ENCODE assay signal across 12 mouse cellular contexts in genomic region chr2:44449471-44449870, GRCm38 (mm10).
"Had no signal": no experiment of that assay in that cellular context is flagged by ENCODE, and none has a peak within 500 bp of the region (broad histone marks: within the 10 kb centered on the region; RNA-seq: fewer than 3 reads in every experiment).

No protein-coding gene starts in this region.

- DNase-seq: kidney, adult 8-10 months; kidney, postnatal 10 days; kidney, postnatal 36 days; layer of hippocampus, postnatal 36 days; liver, embryonic 13.5 days; lung, embryonic 14.5 days; thymus, adult 18-20 months; thymus, postnatal 36 days had no signal

- H3K4me1 ChIP-seq: kidney, embryonic 15.5 days; liver, embryonic 13.5 days had no signal

- H3K27ac ChIP-seq: kidney, embryonic 15.5 days; left cerebral cortex, adult 2 months; liver, embryonic 13.5 days; macrophage had no signal

- ATAC-seq: lung, postnatal 0 days had no signal

- H3K36me3 ChIP-seq: kidney, embryonic 15.5 days; liver, embryonic 13.5 days had no signal

- H3K4me3 ChIP-seq: kidney, embryonic 15.5 days; left cerebral cortex, adult 2 months; liver, embryonic 13.5 days had no signal

- H3K27me3 ChIP-seq: kidney, embryonic 15.5 days; liver, embryonic 13.5 days had no signal

- H3K9me3 ChIP-seq: kidney, embryonic 15.5 days; liver, embryonic 13.5 days had no signal

- H3K4me2 ChIP-seq: kidney, embryonic 15.5 days; liver, embryonic 13.5 days; lung, embryonic 14.5 days had no signal

- H3K9ac ChIP-seq: kidney, embryonic 15.5 days; liver, embryonic 13.5 days; lung, embryonic 14.5 days had no signal
